Mouse (Mus musculus): ENCODE results near the gene Ddit4.
A peak's percentile ranks its signal among the peaks of the same experiment; 100 is the strongest.
"Not testable (repeated sequence)": the region's sequence is repeated elsewhere in the genome, so short reads cannot be mapped to it uniquely, and the experiment has no call there.

Ddit4 gene

DNA sequence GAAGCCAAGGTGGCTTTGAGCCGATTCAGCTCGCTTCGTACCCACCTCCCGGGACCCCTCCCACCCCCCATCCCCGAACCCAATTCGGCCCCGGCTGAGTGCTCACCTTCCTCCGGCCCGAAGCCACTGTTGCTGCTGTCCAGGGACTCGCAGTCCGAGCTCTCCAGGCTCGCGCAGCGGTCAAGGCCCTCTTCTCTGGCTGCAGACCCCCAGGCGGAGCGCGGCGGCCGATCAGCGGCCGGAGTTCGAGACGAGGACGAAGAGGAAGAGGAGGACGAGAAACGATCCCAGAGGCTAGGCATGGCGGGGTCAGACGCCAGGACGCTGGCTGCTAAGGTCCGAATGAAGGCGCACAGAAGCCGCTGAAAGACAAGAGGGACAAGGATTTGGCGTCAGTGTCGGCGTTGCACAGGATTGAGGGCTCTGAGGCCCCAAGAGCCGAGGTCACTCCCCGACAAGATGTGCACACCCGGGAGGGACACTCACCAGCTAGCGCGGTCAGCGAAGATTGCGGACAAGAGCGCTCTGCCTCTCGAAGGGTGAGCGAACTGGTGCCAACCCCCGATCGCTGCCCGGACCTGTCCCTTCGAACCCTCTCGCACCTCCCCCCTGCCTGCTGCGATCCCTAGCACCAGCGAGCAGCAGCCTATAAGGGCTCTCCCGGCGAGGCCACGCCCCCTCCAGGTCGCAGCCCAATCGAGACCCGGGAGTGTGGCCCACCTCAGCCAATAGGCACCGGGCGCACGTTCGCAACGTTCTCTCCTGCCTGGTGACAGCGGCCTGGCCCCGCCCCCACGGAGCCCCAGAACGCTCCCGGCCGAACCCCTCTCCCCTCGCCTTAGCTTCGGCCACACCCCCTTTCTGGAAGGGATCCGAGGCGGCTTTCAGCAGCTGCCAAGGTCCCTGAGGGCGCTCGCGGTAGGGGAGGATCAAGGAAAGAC is at the start of gene Ddit4:
TSS of gene Ddit4 (minus strand) at position 624 of the 941 bp plus-strand sequence.
- DNase-seq (ENCODE audit: low spot score): peak; percentile 96

DNA sequence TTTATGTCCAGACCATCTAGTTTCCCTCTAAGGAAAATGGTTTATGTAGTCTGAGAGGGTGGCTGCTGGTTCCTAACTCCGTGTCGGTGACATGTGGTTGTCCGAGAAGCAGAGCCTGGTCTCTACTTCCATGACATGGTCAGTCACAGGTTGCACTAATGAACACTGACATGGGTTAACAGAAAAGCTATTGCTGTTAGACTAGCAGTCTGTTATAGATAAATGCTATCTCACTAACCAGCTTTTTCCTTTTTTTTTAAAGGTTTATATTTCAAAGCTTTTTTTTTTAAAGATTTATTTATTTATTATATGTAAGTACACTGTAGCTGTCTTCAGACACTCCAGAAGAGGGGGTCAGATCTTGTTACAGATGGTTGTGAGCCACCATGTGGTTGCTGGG is 47.4 kb upstream of the Ddit4 start:
- DNase-seq (ENCODE audit: low spot score): no peak

DNA sequence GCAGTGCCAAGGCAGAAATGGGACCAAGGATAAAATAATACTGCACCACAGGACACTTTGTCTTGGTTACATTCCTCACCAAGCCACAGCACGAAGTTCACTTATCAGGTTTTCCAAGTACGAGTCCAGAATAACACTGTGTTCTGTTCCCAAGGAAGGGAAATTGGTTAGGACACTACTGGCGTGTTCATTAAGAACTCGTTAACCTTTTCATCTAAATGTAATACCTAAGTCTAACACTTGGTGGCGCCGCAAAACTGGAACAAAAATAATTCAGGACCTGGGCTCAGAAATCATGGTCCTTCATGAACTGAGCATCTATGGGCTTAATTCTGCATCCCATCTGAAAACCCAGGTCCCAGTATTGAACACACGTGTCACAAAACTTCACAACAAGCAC is 46.0 kb upstream of the Ddit4 start:
- DNase-seq (ENCODE audit: low spot score): peak; percentile 69

DNA sequence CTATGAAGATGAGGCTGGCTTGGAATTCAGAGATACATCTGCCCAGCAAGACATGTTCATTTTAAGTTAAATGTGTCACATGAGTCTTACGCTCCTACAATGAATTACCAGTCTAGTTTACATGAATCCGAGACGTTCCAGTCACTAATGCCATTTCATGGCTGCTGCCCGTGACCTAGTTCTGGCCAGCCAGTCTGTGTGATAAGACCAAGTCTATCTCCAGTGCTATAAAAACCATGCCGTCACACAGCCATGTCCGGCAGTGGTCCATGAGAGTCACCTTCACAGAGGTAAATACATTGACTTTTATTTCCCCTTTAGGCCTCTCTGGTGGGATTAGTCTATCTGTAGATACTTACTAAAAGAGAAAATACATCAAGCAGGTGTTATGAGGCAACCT is 44.3 kb upstream of the Ddit4 start:
- no peak for DNase-seq (ENCODE audit: low spot score)

DNA sequence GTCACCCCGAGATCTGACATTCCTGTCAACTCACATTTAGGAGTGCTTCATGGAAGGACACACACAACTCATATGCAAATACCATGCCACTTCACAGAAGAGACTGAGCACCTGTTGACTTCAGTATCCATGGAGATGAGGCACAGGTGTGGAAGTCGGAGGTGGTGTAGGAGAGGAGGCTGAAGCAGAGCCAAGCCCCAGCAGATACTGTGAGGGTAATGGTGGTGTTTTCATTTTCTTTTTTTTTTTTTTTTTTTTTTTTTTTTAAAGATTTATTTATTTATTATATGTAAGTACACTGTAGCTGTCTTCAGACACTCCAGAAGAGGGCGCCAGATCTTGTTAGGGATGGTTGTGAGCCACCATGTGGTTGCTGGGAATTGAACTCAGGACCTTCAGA is 42.2 kb upstream of the Ddit4 start:
- DNase-seq (ENCODE audit: low spot score): not testable (repeated sequence)

DNA sequence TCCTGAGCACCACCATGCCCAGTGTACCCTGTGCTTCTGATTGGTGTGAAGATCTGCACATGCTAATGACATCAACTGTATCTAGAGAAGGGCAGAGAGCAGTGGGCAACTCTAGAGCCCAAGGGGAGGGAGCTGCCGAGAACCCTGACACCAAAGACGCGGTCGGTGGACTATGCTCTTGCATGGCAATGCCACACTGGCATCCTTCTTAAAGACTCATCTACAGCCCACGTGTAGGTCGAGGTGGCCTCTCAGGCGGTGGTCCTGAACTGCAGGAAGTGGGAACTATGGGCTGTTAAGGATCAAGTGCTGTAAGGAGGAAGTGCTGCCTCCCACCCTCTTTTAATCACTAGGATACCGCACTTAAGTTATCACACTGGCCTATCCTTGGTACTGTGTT is 40.4 kb upstream of the Ddit4 start:
- DNase-seq (ENCODE audit: low spot score): no peak

DNA sequence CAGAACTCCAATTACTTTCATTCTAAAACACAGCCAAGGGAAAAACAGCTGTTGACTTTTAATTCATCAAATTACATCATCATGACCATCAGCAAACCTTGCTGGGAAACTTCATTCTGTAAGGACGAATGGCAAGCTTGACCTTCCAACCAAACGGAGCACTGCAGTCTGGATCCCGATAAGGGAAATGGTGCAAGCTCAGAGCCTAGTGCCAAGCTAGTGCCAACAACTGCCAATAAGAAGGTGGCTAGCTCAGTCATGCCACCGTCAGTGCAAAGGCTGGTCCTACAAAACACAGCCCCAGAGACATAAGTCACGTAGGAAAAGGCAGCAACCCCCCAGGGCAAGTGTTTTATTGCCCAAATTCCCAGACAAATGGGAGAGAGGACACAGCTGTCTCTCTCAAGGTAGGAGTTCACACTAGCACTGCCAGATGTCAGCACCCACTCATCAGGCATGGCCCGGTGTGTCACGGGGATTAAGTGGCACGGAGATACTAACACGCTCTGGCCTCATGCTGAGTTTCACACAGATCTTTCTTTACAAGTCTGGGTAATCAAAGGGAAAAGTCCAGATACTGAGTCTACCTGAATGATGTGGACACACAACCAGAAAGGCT is 39.7 kb upstream of the Ddit4 start:
- no peak for DNase-seq (ENCODE audit: low spot score)

DNA sequence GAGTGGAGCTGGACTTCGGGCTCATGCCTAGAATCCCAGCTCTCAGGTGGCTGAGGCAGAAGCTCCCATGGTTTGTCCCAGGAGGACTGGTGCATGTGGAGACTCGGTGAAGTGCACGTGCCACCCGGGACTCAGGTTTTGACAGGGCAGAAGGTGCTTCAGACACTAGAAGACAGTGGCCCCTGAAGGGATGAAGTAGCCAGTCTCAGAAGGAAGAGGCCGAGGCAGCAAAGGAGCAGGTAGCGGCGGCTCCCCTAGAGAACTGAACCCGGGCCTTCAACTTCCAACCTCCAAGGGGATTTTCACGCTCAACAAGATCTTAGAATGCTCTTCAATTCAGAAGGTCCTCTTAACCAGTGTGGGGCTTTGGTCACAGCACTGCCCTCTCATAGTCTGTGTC is 38.8 kb upstream of the Ddit4 start:
- DNase-seq (ENCODE audit: low spot score): no peak

DNA sequence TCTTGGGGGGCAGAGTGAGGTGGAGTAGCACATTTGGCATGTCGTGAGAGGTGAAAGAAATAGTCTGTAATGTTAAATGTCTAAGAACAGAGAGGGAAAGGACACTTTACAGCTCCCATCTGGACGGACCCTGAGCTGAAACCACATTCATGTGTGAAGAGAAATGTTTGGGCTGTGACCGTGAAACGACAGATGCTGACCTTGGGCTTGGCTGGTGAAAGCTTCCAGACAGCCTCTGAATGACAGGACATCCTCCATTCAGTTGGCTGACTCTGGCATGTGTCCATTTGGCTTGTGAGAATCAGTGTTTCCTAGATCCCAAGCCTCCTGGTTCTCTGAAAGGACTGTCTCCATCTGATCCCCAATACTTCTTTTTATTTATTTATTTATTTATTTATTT is 36.4 kb upstream of the Ddit4 start:
- DNase-seq (ENCODE audit: low spot score): no peak

DNA sequence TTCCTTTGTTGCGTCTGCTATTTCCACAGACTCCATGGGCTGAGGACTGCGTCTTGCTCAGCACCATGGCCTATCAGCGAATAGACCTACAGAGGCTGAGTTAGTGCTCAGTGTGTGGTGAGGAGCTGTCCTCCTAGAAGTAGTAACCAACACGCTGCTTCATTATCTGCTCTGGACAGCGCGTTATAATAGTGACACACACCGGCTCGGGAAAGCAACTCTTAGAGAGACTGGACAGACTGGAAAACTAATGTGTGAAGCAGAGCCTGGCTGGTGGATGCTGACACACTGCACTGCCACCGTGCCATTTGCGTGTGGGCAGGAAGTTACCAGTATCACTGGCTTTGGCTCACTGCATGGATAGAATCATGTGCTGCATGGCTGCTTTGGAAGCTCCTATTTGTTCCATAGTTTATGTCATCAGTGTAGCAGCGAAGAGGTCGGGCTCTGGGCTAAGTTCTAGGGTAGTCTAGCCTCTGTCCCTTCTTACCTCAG is 30.8 kb upstream of the Ddit4 start:
- no peak for DNase-seq (ENCODE audit: low spot score)

DNA sequence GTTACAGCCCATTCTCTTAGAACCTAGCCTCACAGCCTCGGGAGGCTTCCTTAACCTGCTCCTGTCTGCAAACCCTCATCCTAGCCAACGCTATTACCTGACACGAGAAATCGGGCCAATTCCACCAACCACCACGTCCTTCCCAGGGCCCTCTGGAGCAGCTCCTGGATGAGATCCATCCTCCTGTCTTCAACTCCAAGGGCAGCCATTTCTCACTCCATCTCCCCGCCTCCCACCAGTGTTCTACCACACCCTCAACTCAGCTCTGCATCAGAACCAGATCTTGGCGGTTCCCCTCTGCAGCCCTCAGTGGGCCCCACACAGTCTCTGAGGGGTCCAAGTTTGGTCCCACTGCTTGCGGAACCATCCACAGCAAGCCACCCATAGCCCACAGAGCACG is 30.2 kb upstream of the Ddit4 start:
- no peak for DNase-seq (ENCODE audit: low spot score)

DNA sequence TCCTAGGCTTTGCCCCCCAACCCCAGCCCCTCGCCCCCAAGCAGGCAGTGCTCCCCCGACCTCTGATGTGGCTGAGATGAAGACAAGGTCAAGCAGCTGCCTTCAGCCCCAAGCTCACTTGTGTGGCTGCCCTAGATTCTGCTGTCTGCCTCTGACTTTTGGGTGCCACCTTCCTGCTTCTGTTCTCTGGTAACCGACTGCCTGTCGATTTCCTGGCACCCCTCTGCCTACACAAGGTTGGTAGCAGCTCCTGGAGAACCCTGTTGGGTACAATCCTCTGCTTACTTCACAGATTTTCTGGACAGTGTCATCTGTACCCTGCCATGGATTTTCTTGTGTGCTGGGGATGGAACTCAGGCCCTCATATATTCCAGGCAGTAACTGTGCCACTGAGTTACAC is 29.7 kb upstream of the Ddit4 start:
- DNase-seq (ENCODE audit: low spot score): no peak

DNA sequence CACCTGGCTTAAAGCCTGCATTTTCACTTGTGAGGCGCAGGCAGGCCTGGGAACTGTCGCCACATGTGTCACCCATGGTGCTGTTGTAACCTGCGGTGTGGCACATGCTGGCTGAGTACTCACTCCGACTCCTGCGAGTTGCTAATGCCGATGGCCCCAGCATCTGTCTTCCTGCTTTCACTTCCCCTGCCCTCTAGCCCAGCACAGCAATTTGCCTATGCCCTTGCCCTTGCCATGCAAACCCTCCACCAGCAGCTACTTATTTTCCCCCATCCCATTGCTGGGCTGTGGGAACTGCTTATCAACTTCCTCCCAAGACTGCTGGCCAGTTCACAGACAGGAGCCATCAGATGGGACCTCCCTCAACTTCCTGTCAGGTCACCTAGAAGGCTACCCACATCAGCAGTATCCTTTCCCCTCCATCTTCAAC is 29.2 kb upstream of the Ddit4 start:
- DNase-seq (ENCODE audit: low spot score): no peak

DNA sequence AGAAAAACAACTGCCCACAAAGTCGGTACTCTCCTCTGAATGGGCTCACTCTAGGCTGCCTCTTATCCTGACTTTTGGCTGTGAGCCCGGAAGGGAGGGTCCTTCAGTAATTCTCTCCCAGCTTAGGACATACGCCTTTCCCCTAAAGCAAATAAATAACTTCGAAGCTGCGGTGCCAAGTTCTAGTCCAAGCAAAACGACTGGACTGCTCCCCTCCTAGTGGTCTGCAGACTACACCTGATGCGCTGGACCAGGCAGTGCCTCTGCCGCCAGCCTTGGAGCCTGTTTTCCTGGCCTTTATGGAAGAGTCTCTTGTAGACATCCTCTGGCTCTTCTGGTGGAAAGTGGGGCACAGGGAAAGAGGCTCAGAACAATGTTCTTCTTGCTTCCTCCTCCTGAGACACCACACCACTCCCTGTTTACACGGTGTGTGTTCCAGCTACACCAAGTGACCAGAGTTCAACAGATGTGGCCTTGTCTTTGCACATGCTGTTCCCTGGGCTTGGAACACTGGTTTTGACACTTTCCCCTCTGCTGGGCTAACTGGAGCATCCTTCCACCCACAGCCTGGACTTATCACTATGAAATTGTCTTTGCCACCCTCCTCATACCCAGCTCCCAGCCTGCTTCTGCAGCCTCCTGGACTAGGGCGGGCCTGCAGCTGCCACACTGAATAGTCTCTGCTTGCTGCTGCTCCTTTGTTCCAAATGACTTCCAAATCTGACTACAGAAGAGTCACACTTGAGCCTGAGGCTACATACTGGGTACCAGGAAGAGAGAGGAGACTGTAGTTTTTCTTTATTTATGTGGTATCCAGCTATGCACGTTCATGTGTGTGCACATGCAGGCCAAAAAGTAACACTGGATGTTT is 27.5 kb upstream of the Ddit4 start:
- peak; percentile 79 for DNase-seq (ENCODE audit: low spot score)

DNA sequence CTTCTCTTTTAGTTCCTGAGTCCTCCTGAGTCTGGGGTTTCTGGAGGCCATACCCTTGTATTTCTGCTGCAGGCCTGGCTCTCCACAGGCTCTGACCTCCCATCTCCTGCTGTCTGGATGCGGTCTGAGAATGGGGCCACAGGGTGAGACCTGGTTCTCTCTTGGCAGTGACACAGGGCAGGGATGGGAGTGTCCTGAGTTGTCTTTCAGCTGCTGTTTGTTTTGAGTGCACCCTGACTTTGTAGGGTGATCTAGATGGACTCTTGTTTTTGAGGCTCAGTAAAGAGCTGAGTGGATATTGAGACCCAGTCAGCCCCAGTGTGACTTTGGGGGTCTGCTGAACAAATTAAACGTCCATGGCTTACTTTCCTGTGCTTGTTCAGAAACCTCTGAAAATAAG is 26.8 kb upstream of the Ddit4 start:
- no peak for DNase-seq (ENCODE audit: low spot score)

DNA sequence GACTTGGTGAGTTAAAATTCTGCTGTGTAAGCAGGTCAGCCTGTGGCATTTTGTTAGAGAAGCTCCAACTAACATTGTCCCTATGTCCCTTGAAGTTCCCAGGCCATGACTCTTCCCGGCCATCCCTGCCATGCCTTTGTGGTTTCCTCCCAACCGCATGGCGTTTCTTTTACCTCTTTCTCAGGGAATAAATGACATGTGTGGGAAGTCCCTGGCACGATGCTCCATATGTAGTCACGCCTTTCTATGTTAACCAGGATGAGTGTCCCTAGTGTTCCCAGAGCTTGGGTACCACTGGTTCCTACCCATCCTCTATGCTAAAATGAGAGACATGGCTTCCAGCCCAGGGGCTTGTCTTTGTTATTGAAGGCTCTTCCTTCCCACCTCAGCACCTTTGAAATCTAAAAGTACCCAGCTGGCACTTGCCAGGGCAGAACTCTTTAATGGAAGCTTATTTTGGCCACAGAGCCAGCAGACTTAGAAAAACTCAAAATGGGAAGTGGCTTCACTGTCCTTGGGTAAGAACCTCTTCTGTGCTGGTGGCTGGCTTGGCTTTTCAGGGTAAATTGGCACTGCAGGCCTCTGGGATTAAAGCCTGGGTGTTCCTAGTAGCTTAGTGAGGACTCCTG is 26.2 kb upstream of the Ddit4 start:
- no peak for DNase-seq (ENCODE audit: low spot score)

DNA sequence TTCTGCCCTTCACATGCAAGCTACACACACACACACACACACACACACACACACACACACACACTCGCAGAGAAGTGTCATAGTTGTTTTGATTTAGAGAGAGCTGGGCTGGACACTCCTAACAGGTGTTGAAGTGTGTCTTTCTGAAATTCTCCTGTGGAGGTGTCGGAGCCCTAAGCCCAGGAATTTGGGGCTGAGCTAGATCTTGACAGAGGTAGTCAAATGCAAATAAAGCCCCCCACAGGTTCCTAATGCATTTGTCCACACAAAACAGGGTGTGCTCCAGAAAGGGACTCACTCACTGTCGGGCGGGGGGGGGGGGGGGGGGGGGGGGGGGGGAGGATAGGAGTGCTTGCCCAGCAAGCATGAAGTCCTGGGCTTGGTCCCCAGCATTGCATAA is 25.5 kb upstream of the Ddit4 start:
- DNase-seq (ENCODE audit: low spot score): no peak

DNA sequence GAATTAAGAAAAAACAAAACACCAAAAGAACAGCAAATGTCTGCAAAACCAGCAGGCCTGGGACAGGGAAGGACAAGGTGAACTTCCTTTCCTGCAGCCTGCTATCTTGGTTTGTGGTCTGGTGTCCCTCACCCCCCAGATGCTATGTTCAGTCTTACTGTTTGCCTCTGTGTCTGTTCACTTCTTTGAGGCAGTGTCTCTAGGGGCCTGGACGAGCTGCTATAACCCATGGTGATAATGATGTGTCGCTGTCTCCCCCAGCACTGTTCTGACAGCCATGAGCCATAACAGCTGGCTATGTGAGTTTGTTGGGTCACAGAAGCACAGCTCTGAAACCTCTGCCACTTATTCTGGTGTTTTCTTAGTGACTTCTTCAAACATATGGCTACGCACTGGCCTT is 23.2 kb upstream of the Ddit4 start:
- no peak for DNase-seq (ENCODE audit: low spot score)

DNA sequence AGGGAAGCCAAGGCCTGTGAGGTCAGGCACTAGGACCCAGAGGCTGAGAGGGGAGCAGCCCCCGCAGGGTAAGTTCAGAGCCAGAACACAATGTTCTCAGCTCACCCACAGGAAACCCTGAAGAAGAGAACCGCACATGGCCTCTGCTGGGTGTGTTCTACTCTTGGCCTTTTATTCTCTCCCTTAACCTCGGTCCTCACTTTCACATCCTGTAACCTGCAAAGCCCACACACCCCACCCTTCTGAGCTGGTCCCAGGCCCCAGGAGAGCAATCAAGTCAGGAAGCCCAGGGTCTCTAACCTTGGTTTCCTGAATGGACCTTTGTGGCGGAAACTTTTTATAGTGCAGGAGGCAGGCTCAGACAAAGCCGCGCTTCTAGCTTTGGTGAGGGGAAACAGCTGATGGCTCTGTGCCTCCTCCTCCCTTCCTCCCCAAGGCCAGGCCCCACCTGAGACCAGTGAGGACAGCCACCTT is 22.6 kb upstream of the Ddit4 start:
- no peak for DNase-seq (ENCODE audit: low spot score)

DNA sequence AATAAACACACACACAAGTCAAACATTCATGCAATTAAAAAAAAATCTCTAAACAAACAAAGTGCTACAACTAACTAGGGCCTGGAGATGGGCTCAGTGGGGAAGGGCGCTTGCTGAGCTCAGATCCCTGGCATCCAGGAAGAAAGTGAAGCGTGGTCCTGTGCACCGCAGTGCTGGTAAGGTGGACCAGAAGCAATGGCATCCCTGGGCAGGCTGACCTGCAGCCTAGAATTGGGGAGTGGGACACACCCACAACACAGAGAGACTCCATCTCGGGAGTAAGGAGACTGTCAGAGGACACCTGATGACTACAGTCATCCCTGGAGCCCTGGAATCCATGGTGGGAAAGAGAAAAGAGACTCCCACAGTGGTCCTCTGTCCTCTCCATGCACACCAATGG is 21.8 kb upstream of the Ddit4 start:
- DNase-seq (ENCODE audit: low spot score): no peak

DNA sequence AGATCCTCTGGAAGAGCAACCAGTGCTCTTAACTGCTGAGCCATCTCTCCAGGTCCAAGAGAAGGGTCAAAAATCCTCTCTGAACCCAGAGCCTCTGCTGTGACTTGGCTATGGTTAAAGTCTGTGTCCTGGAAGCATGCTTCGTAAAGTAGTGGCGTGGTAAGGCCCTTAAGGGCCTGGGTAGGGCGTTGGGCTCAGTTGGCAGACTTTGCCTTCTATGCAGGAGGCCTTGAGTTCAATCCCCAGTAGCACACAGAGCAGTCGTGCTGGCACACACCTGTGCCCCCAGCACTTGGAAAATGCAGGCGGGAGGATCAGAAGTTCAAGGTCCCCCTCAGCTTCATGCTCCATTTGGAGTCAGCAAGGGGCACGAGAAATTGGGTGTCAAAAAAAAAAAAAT is 21.4 kb upstream of the Ddit4 start:
- no peak for DNase-seq (ENCODE audit: low spot score)

DNA sequence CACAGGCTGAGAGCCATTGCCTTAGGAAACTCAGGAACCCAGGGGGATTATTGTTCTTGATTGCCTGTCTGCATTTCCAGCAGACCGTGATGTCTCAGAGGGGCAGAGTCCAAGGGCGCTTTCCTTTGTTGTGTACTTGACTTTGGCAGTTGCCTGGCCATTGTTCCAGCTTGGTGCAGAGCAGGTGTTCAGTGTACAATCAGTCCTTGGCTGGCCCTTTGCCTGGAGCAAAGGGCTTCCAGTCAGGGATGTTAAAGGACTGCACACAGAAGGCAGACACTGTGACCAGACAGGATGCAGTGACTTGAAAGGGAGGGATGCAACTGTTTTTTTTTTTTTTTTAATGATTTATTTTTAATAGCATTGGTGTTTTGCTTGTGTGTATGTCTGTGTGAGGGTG is 20.9 kb upstream of the Ddit4 start:
- no peak for DNase-seq (ENCODE audit: low spot score)

Data from ovary, postnatal 14 days (tissue).